Mouse (Mus musculus): Measurements from ENCODE around the gene Ptgfr. TPM values are rescaled to one million over a fixed set of nuclear protein-coding genes. Genes with fewer than 3 reads are reported as not detected.

Gene Ptgfr
- 0.80 and 1.1 TPM in 2 replicates for polyA plus RNA-seq (2014; fragmentation: Nextera tagmentation; extraction: Ambion mirVana)

- Histone ChIP-seq H3K4me3 (ENCODE audit: low read depth, low read length) (peak within 1 kb of the TSS; percentile 53), H3K4me2 (peak within 1 kb of the TSS; percentile 90), H3K27ac (ENCODE audit: low read depth, low read length) (no peak within 1 kb of the TSS), H3K9ac (ENCODE audit: low read depth, low read length) (peak within 1 kb of the TSS; percentile 70), H3K4me1 (ENCODE audit: control insufficient read depth, insufficient read depth, low read length) (no peaks in the 10 kb centered on the region), H3K27me3 (ENCODE audit: control insufficient read depth, insufficient read depth, low read length) (no peaks in the 10 kb centered on the region), H3K36me3 (ENCODE audit: control insufficient read depth, insufficient read depth, low read length) (no peaks in the 10 kb centered on the region), H3K9me3 (replicated peaks; ENCODE audit: control insufficient read depth, low read length) (no peaks in the 10 kb centered on the region)
- peak; percentile 79 for ATAC-seq (replicated peaks; ENCODE audit: insufficient number of reproducible peaks, low FRiP score, low TSS enrichment)
- WGBS (ENCODE audit: insufficient replicate concordance), result 1% methylated on average over 30 of the region's 30 CpGs
Measured at GRCm38 (mm10) chr3:151836871-151837680, at the start of gene Ptgfr. Gene Ptgfr, minus strand, starts transcription at chr3:151837630.

- Histone ChIP-seq H3K27ac (ENCODE audit: low read depth, low read length) (no peak overlapping the region), H3K36me3 (ENCODE audit: control insufficient read depth, insufficient read depth, low read length) (no peaks in the 10 kb centered on the region), H3K27me3 (ENCODE audit: control insufficient read depth, insufficient read depth, low read length) (no peaks in the 10 kb centered on the region), H3K4me2 (no peak overlapping the region), H3K9me3 (replicated peaks; ENCODE audit: control insufficient read depth, low read length) (no peaks in the 10 kb centered on the region), H3K4me1 (ENCODE audit: control insufficient read depth, insufficient read depth, low read length) (no peaks in the 10 kb centered on the region), H3K4me3 (ENCODE audit: low read depth, low read length) (no peak overlapping the region), H3K9ac (ENCODE audit: low read depth, low read length) (no peak overlapping the region)
- ATAC-seq (replicated peaks; ENCODE audit: insufficient number of reproducible peaks, low FRiP score, low TSS enrichment), result no peak
- 54% methylated on average over 5 of the region's 5 CpGs for WGBS (ENCODE audit: insufficient replicate concordance)
Measured at GRCm38 (mm10) chr3:151883881-151884280, 46.5 kb upstream of the Ptgfr start.

GRCm38 (mm10) chr3:151879981-151880380 lies 42.6 kb upstream of the Ptgfr start:
- H3K27me3 ChIP-seq (ENCODE audit: control insufficient read depth, insufficient read depth, low read length), result no peaks in the 10 kb centered on the region
- WGBS (ENCODE audit: insufficient replicate concordance), result 69% methylated on average over 2 of the region's 2 CpGs
- ATAC-seq (replicated peaks; ENCODE audit: insufficient number of reproducible peaks, low FRiP score, low TSS enrichment), result no peak

GRCm38 (mm10) chr3:151868970-151869369 lies 31.5 kb upstream of the Ptgfr start:
- no peak overlapping the region for H3K27ac ChIP-seq (ENCODE audit: low read depth, low read length)
- no peak for ATAC-seq (replicated peaks; ENCODE audit: insufficient number of reproducible peaks, low FRiP score, low TSS enrichment)
- H3K9ac ChIP-seq (ENCODE audit: low read depth, low read length), result no peak overlapping the region
- H3K4me2 ChIP-seq, result no peak overlapping the region
- H3K4me3 ChIP-seq (ENCODE audit: low read depth, low read length), result no peak overlapping the region
- H3K9me3 ChIP-seq (replicated peaks; ENCODE audit: control insufficient read depth, low read length), result no peaks in the 10 kb centered on the region
- no peaks in the 10 kb centered on the region for H3K4me1 ChIP-seq (ENCODE audit: control insufficient read depth, insufficient read depth, low read length)
- no peaks in the 10 kb centered on the region for H3K36me3 ChIP-seq (ENCODE audit: control insufficient read depth, insufficient read depth, low read length)
- no peaks in the 10 kb centered on the region for H3K27me3 ChIP-seq (ENCODE audit: control insufficient read depth, insufficient read depth, low read length)

More at GRCm38 (mm10) chr3:151879981-151880380, 42.6 kb upstream of the Ptgfr start:
- H3K4me1 ChIP-seq (ENCODE audit: control insufficient read depth, insufficient read depth, low read length), result no peaks in the 10 kb centered on the region
- no peaks in the 10 kb centered on the region for H3K36me3 ChIP-seq (ENCODE audit: control insufficient read depth, insufficient read depth, low read length)
- no peak overlapping the region for H3K27ac ChIP-seq (ENCODE audit: low read depth, low read length)
- H3K9ac ChIP-seq (ENCODE audit: low read depth, low read length), result no peak overlapping the region
- no peak overlapping the region for H3K4me2 ChIP-seq
- H3K9me3 ChIP-seq (replicated peaks; ENCODE audit: control insufficient read depth, low read length), result no peaks in the 10 kb centered on the region
- no peak overlapping the region for H3K4me3 ChIP-seq (ENCODE audit: low read depth, low read length)

GRCm38 (mm10) chr3:151851344-151851743 lies 13.9 kb upstream of the Ptgfr start:
- no peak overlapping the region for H3K27ac ChIP-seq (ENCODE audit: low read depth, low read length)
- ATAC-seq (replicated peaks; ENCODE audit: insufficient number of reproducible peaks, low FRiP score, low TSS enrichment), result no peak

GRCm38 (mm10) chr3:151850621-151851020 lies 13.2 kb upstream of the Ptgfr start:
- WGBS (ENCODE audit: insufficient replicate concordance), result 60% methylated on average over 1 of the region's 1 CpGs
- no peak overlapping the region for H3K4me3 ChIP-seq (ENCODE audit: low read depth, low read length)
- H3K4me1 ChIP-seq (ENCODE audit: control insufficient read depth, insufficient read depth, low read length), result peaks cover 6% of the 10 kb centered on the region; the same call in 1 of the 2 replicates
- no peaks in the 10 kb centered on the region for H3K27me3 ChIP-seq (ENCODE audit: control insufficient read depth, insufficient read depth, low read length)
- no peak for ATAC-seq (replicated peaks; ENCODE audit: insufficient number of reproducible peaks, low FRiP score, low TSS enrichment)
- H3K9me3 ChIP-seq (replicated peaks; ENCODE audit: control insufficient read depth, low read length), result no peaks in the 10 kb centered on the region
- H3K27ac ChIP-seq (ENCODE audit: low read depth, low read length), result no peak overlapping the region
- H3K9ac ChIP-seq (ENCODE audit: low read depth, low read length), result no peak overlapping the region
- no peak overlapping the region for H3K4me2 ChIP-seq
- H3K36me3 ChIP-seq (ENCODE audit: control insufficient read depth, insufficient read depth, low read length), result no peaks in the 10 kb centered on the region

More at GRCm38 (mm10) chr3:151851344-151851743, 13.9 kb upstream of the Ptgfr start:
- H3K4me3 ChIP-seq (ENCODE audit: low read depth, low read length), result no peak overlapping the region
- peaks cover 6% of the 10 kb centered on the region; the same call in 1 of the 2 replicates for H3K4me1 ChIP-seq (ENCODE audit: control insufficient read depth, insufficient read depth, low read length)
- H3K9ac ChIP-seq (ENCODE audit: low read depth, low read length), result no peak overlapping the region
- H3K9me3 ChIP-seq (replicated peaks; ENCODE audit: control insufficient read depth, low read length), result no peaks in the 10 kb centered on the region
- WGBS (ENCODE audit: insufficient replicate concordance), result 33% methylated on average over 1 of the region's 1 CpGs
- no peaks in the 10 kb centered on the region for H3K27me3 ChIP-seq (ENCODE audit: control insufficient read depth, insufficient read depth, low read length)
- H3K36me3 ChIP-seq (ENCODE audit: control insufficient read depth, insufficient read depth, low read length), result no peaks in the 10 kb centered on the region
- no peak overlapping the region for H3K4me2 ChIP-seq

GRCm38 (mm10) chr3:151846292-151846691 lies 8.9 kb upstream of the Ptgfr start:
- no peaks in the 10 kb centered on the region for H3K9me3 ChIP-seq (replicated peaks; ENCODE audit: control insufficient read depth, low read length)
- no peak for ATAC-seq (replicated peaks; ENCODE audit: insufficient number of reproducible peaks, low FRiP score, low TSS enrichment)
- H3K4me2 ChIP-seq, result no peak overlapping the region
- H3K9ac ChIP-seq (ENCODE audit: low read depth, low read length), result no peak overlapping the region
- H3K36me3 ChIP-seq (ENCODE audit: control insufficient read depth, insufficient read depth, low read length), result no peaks in the 10 kb centered on the region
- 73% methylated on average over 7 of the region's 7 CpGs for WGBS (ENCODE audit: insufficient replicate concordance)
- peaks cover 6% of the 10 kb centered on the region; the same call in 1 of the 2 replicates for H3K4me1 ChIP-seq (ENCODE audit: control insufficient read depth, insufficient read depth, low read length)
- H3K4me3 ChIP-seq (ENCODE audit: low read depth, low read length), result no peak overlapping the region
- no peaks in the 10 kb centered on the region for H3K27me3 ChIP-seq (ENCODE audit: control insufficient read depth, insufficient read depth, low read length)
- H3K27ac ChIP-seq (ENCODE audit: low read depth, low read length), result no peak overlapping the region

- H3K36me3 ChIP-seq (ENCODE audit: control insufficient read depth, insufficient read depth, low read length), result no peaks in the 10 kb centered on the region
- no peak overlapping the region for H3K9ac ChIP-seq (ENCODE audit: low read depth, low read length)
- H3K27me3 ChIP-seq (ENCODE audit: control insufficient read depth, insufficient read depth, low read length), result no peaks in the 10 kb centered on the region
- H3K4me1 ChIP-seq (ENCODE audit: control insufficient read depth, insufficient read depth, low read length), result no peaks in the 10 kb centered on the region
- no peaks in the 10 kb centered on the region for H3K9me3 ChIP-seq (replicated peaks; ENCODE audit: control insufficient read depth, low read length)
- no peak overlapping the region for H3K27ac ChIP-seq (ENCODE audit: low read depth, low read length)
- no peak for ATAC-seq (replicated peaks; ENCODE audit: insufficient number of reproducible peaks, low FRiP score, low TSS enrichment)
- H3K4me2 ChIP-seq, result no peak overlapping the region
- H3K4me3 ChIP-seq (ENCODE audit: low read depth, low read length), result no peak overlapping the region
- WGBS (ENCODE audit: insufficient replicate concordance), result 74% methylated on average over 5 of the region's 5 CpGs
Measured at GRCm38 (mm10) chr3:151844361-151845154, 7.1 kb upstream of the Ptgfr start.

Measured in heart, embryonic 11.5 days (tissue).